Mouse (Mus musculus) heart, embryonic 12.5 days (tissue): ENCODE measurements around the gene Ndufb5. TPM values are rescaled to one million over a fixed set of nuclear protein-coding genes. Genes with fewer than 3 reads are reported as not detected.
"Not testable (repeated sequence)": the region's sequence is repeated elsewhere in the genome, so short reads cannot be mapped to it uniquely, and the experiment has no call there.

Source experiments
- ATAC-seq: fragments of 200-750 bp; cut with Nextera tagmentation; 2 replicates; pipeline ENCODE4 v1.8.0; 2017; ENCODE audit warnings: moderate TSS enrichment, moderate library complexity; ENCODE audit not compliant: insufficient number of reproducible peaks, low FRiP score
- H3K27ac ChIP-seq: fragments of 300-500 bp; sonication (generic); 2 replicates; pipeline ENCODE4 v1.5.1; 2016; ENCODE audit warnings: mild to moderate bottlenecking, moderate library complexity; ENCODE audit not compliant: poor library complexity, severe bottlenecking
- H3K27me3 ChIP-seq: fragments of 300-500 bp; sonication (generic); replicated peaks from 2 replicates; pipeline ENCODE4 v1.6.1; 2016; ENCODE audit warnings: mild to moderate bottlenecking, moderate library complexity
- H3K36me3 ChIP-seq: fragments of 300-500 bp; sonication (generic); 2 replicates; pipeline ENCODE4 v1.6.1; 2016; ENCODE audit warnings: mild to moderate bottlenecking, moderate library complexity
- H3K4me1 ChIP-seq: fragments of 300-500 bp; sonication (generic); replicated peaks from 2 replicates; pipeline ENCODE4 v1.6.1; 2016; ENCODE audit warnings: mild to moderate bottlenecking
- H3K4me2 ChIP-seq: fragments of 300-500 bp; sonication (generic); 2 replicates; pipeline ENCODE4 v1.6.1; 2016; ENCODE audit warnings: mild to moderate bottlenecking, moderate library complexity
- H3K4me3 ChIP-seq: fragments of 300-500 bp; sonication (generic); 2 replicates; pipeline ENCODE4 v1.5.1; 2016; ENCODE audit warnings: mild to moderate bottlenecking
- H3K9ac ChIP-seq: fragments of 300-500 bp; sonication (generic); 2 replicates; pipeline ENCODE4 v1.6.1; 2016; ENCODE audit warnings: mild to moderate bottlenecking, moderate library complexity
- H3K9me3 ChIP-seq: fragments of 300-500 bp; sonication (generic); replicated peaks from 2 replicates; pipeline ENCODE4 v1.6.1; 2016; ENCODE audit warnings: mild to moderate bottlenecking, moderate library complexity
- WGBS: fragments of 180-500 bp; shearing (Covaris S2); methylation state at CpG from one replicate; pipeline ENCODE4 v1.1.7; 2016; 5-methylcytosine and 5-hydroxymethylcytosine counted together
- polyA plus RNA-seq: library from polyadenylated mRNA; unstranded; fragments of >200 nt; fragmentation: Nextera tagmentation; extraction: Ambion mirVana; gene quantifications from 2 replicates; pipeline ENCODE4 v1.2.1, GENCODE M21; 2016

The Ndufb5 gene
- polyA plus RNA-seq, 1 experiment from 2014 or later = 468 TPM

GRCm38 (mm10) chr3:32704632-32705031 is 32.2 kb upstream of the Ndufb5 start:
- WGBS = 85% methylated on average over 10 of the region's 10 CpGs
- H3K27me3 ChIP-seq, H3K4me1 ChIP-seq, H3K27ac ChIP-seq, H3K4me3 ChIP-seq, H3K9ac ChIP-seq, H3K9me3 ChIP-seq, ATAC-seq, H3K4me2 ChIP-seq, H3K36me3 ChIP-seq: not testable (repeated sequence)

GRCm38 (mm10) chr3:32705647-32706348 is 31.0 kb upstream of the Ndufb5 start, which contains the start of gene Actl6a:
Gene Actl6a, plus strand, starts transcription at chr3:32706298.
- WGBS = 71% methylated on average over 9 of the region's 9 CpGs
- not testable (repeated sequence) for ATAC-seq, H3K9me3 ChIP-seq, H3K9ac ChIP-seq, H3K27ac ChIP-seq, H3K27me3 ChIP-seq, H3K4me2 ChIP-seq, H3K36me3 ChIP-seq, H3K4me3 ChIP-seq, H3K4me1 ChIP-seq

- H3K27me3 ChIP-seq = no peaks in the 10 kb centered on the region
- H3K4me1 ChIP-seq = peaks cover 4% of the 10 kb centered on the region
- no peak for ATAC-seq
- WGBS = 3% methylated on average over 4 of the region's 4 CpGs
- no peak overlapping the region for H3K27ac ChIP-seq
- H3K9me3 ChIP-seq = no peaks in the 10 kb centered on the region
- peaks cover 15% of the 10 kb centered on the region for H3K36me3 ChIP-seq
- H3K9ac ChIP-seq = no peak overlapping the region
- H3K4me2 ChIP-seq = peak overlapping the region; percentile 77
- peak overlapping the region; percentile 99 for H3K4me3 ChIP-seq
Measured at GRCm38 (mm10) chr3:32708052-32708367, 28.8 kb upstream of the Ndufb5 start.

GRCm38 (mm10) chr3:32708368-32709231 is 28.2 kb upstream of the Ndufb5 start:
- Histone ChIP-seq H3K9me3 (no peaks in the 10 kb centered on the region), H3K27me3 (no peaks in the 10 kb centered on the region), H3K4me1 (peaks cover 4% of the 10 kb centered on the region), H3K27ac (peak overlapping the region; percentile 87), H3K9ac (peak overlapping the region; percentile 99), H3K4me3 (peak overlapping the region; percentile 99), H3K4me2 (peak overlapping the region; percentile 77), H3K36me3 (peaks cover 21% of the 10 kb centered on the region)
- under 1% methylated on average over 90 of the region's 90 CpGs for WGBS
- peak; percentile 100 for ATAC-seq

- peaks cover 29% of the 10 kb centered on the region for H3K36me3 ChIP-seq
- H3K4me1 ChIP-seq = peaks cover 4% of the 10 kb centered on the region
- 7% methylated on average over 9 of the region's 9 CpGs for WGBS
- H3K27ac ChIP-seq = peak overlapping the region; percentile 87; the same call in 1 of the 2 replicates
- H3K4me3 ChIP-seq = peak overlapping the region; percentile 99
- ATAC-seq = no peak
- peak overlapping the region; percentile 99 for H3K9ac ChIP-seq
- no peaks in the 10 kb centered on the region for H3K9me3 ChIP-seq
- H3K4me2 ChIP-seq = peak overlapping the region; percentile 77
- H3K27me3 ChIP-seq = no peaks in the 10 kb centered on the region
Measured at GRCm38 (mm10) chr3:32709388-32709787, 27.4 kb upstream of the Ndufb5 start.

GRCm38 (mm10) chr3:32713711-32714110 is 23.1 kb upstream of the Ndufb5 start:
- no peak for ATAC-seq
- no peak overlapping the region for H3K4me2 ChIP-seq

GRCm38 (mm10) chr3:32717403-32717802 is 19.4 kb upstream of the Ndufb5 start:
- not testable (repeated sequence) for H3K4me1 ChIP-seq, H3K4me3 ChIP-seq, H3K27ac ChIP-seq, H3K27me3 ChIP-seq, H3K9ac ChIP-seq, H3K4me2 ChIP-seq, H3K9me3 ChIP-seq, ATAC-seq
- WGBS = 96% methylated on average over 6 of the region's 6 CpGs
- peaks cover 82% of the 10 kb centered on the region for H3K36me3 ChIP-seq

More at GRCm38 (mm10) chr3:32713711-32714110, 23.1 kb upstream of the Ndufb5 start:
- H3K9ac ChIP-seq = no peak overlapping the region
- no peaks in the 10 kb centered on the region for H3K27me3 ChIP-seq
- H3K9me3 ChIP-seq = no peaks in the 10 kb centered on the region
- peaks cover 65% of the 10 kb centered on the region for H3K36me3 ChIP-seq
- 96% methylated on average over 3 of the region's 3 CpGs for WGBS
- no peak overlapping the region for H3K27ac ChIP-seq
- no peak overlapping the region for H3K4me3 ChIP-seq
- H3K4me1 ChIP-seq = peaks cover 4% of the 10 kb centered on the region

GRCm38 (mm10) chr3:32718271-32718670 is 18.5 kb upstream of the Ndufb5 start:
- Histone ChIP-seq H3K4me3 (no peak overlapping the region), H3K4me1 (no peaks in the 10 kb centered on the region), H3K9ac (no peak overlapping the region), H3K36me3 (peaks cover 82% of the 10 kb centered on the region), H3K9me3 (no peaks in the 10 kb centered on the region), H3K27ac (no peak overlapping the region), H3K4me2 (no peak overlapping the region), H3K27me3 (no peaks in the 10 kb centered on the region)
- 95% methylated on average over 5 of the region's 5 CpGs for WGBS
- ATAC-seq = no peak

- Histone ChIP-seq H3K4me3 (no peak overlapping the region), H3K9ac (no peak overlapping the region), H3K36me3 (peaks cover 83% of the 10 kb centered on the region), H3K9me3 (0 out of 2 replicates have a peak, but pooled peaks cover 3% of the 10 kb centered on the region), H3K27me3 (no peaks in the 10 kb centered on the region), H3K4me2 (no peak overlapping the region), H3K4me1 (no peaks in the 10 kb centered on the region), H3K27ac (no peak overlapping the region)
- 94% methylated on average over 7 of the region's 7 CpGs for WGBS
- ATAC-seq = no peak
Measured at GRCm38 (mm10) chr3:32724191-32724590, 12.6 kb upstream of the Ndufb5 start.

GRCm38 (mm10) chr3:32725951-32726350 is 10.8 kb upstream of the Ndufb5 start:
- Histone ChIP-seq H3K9ac (no peak overlapping the region), H3K27ac (no peak overlapping the region), H3K4me2 (no peak overlapping the region), H3K27me3 (no peaks in the 10 kb centered on the region), H3K4me1 (no peaks in the 10 kb centered on the region), H3K9me3 (0 out of 2 replicates have a peak, but pooled peaks cover 3% of the 10 kb centered on the region), H3K36me3 (peaks cover 85% of the 10 kb centered on the region), H3K4me3 (no peak overlapping the region)
- WGBS = 85% methylated on average over 5 of the region's 5 CpGs
- ATAC-seq = no peak

- Histone ChIP-seq H3K9ac (no peak overlapping the region), H3K4me1 (no peaks in the 10 kb centered on the region), H3K27ac (no peak overlapping the region), H3K27me3 (no peaks in the 10 kb centered on the region), H3K36me3 (peaks cover 89% of the 10 kb centered on the region), H3K9me3 (0 out of 2 replicates have a peak, but pooled peaks cover 3% of the 10 kb centered on the region), H3K4me3 (no peak overlapping the region), H3K4me2 (no peak overlapping the region)
- WGBS = 94% methylated on average over 4 of the region's 4 CpGs
- ATAC-seq = no peak
Measured at GRCm38 (mm10) chr3:32727861-32728260, 8.9 kb upstream of the Ndufb5 start.
